Mouse (Mus musculus): ENCODE results near the gene Hexim1. TPM values are rescaled to one million over a fixed set of nuclear protein-coding genes. Genes with fewer than 3 reads are reported as not detected.

Gene Hexim1
- total and polyA plus RNA-seq, 3 experiments, result 20.2 to 51.8 (median 25.9) TPM

GRCm38 (mm10) chr11:103105180-103105725, 10.8 kb upstream of the Hexim1 start:
- Histone ChIP-seq H3K9ac (ENCODE audit: insufficient read depth, low read depth) (no peak overlapping the region), H3K4me2 (ENCODE audit: insufficient read depth, low read depth, poor library complexity, severe bottlenecking) (no peak overlapping the region), H3K4me1 (ENCODE audit: control insufficient read depth in 1 of 2, insufficient read depth in 2 of 2) (peaks cover 17 to 52% of the 10 kb centered on the region in 2 experiments), H3K36me3 (replicated peaks in 1 of 2; ENCODE audit: control insufficient read depth in 1 of 2, insufficient read depth in 1 of 2, low read length in 1 of 2) (peaks cover 29 to 49% of the 10 kb centered on the region in 2 experiments), H3K4me3 (replicated peaks in 1 of 3; ENCODE audit: low read depth in 2 of 3, low read length in 2 of 3, poor library complexity in 1 of 3) (peak overlapping the region in 1 of 3 experiments; percentile 61), H3K9me3 (replicated peaks; ENCODE audit: low read length) (no peaks in the 10 kb centered on the region), H3K27ac (ENCODE audit: insufficient read depth, low read depth) (no peak overlapping the region), H3K79me2 (replicated peaks; ENCODE audit: control insufficient read depth, extremely low read depth, insufficient read depth, poor library complexity, severe bottlenecking) (peaks cover 18% of the 10 kb centered on the region), H3K27me3 (replicated peaks) (peaks cover 6% of the 10 kb centered on the region)
- no peak for TF ChIP-seq IRF4 (IDR thresholded peaks at IDR 0.05; ENCODE audit: low read depth, low read length)
- TF ChIP-seq RAD21 (IDR thresholded peaks at IDR 0.05; ENCODE audit: low read depth, low read length), result no peak
- TF ChIP-seq UBTF (IDR thresholded peaks at IDR 0.05; ENCODE audit: low read depth, low read length), result no peak
- no peak for TF ChIP-seq GABPA (IDR thresholded peaks at IDR 0.05; ENCODE audit: insufficient replicate concordance, low read depth, low read length)
- TF ChIP-seq MAFK (IDR thresholded peaks at IDR 0.05; ENCODE audit: insufficient replicate concordance, low read length), result no peak
- TF ChIP-seq TBP (conservative IDR thresholded peaks at IDR 0.05; ENCODE audit: low read depth, low read length), result no peak
- no peak for TF ChIP-seq NRF1 (IDR thresholded peaks at IDR 0.05; ENCODE audit: low read depth, low read length)
- no peak for TF ChIP-seq MAX (IDR thresholded peaks at IDR 0.05; ENCODE audit: low read length)
- in situ Hi-C loops (cut with MboI; ENCODE audit: low pct_ligation_motif_present, low pct_unique_long_range_greater_than_20kb, low sequenced_read_pairs) (no loop called here), dilution Hi-C loops (cut with MboI; ENCODE audit: extremely low pct_ligation_motif_present, extremely low pct_unique_long_range_greater_than_20kb, low sequenced_read_pairs) (no loop called here)
- DNase-seq (ENCODE audit: extremely low read depth), result no peak

- H3K27ac ChIP-seq (ENCODE audit: insufficient read depth, low read depth), result no peak overlapping the region
- H3K27me3 ChIP-seq (replicated peaks), result peaks cover 6% of the 10 kb centered on the region
- DNase-seq (ENCODE audit: extremely low read depth), result no peak
- no peaks in the 10 kb centered on the region for H3K9me3 ChIP-seq (replicated peaks; ENCODE audit: low read length)
- H3K4me2 ChIP-seq (ENCODE audit: insufficient read depth, low read depth, poor library complexity, severe bottlenecking), result no peak overlapping the region
- H3K36me3 ChIP-seq (replicated peaks in 1 of 2; ENCODE audit: control insufficient read depth in 1 of 2, insufficient read depth in 1 of 2, low read length in 1 of 2), result peaks cover 29 to 54% of the 10 kb centered on the region in 2 experiments
- H3K4me3 ChIP-seq (replicated peaks in 1 of 3; ENCODE audit: low read depth in 2 of 3, low read length in 2 of 3, poor library complexity in 1 of 3), result no peak overlapping the region
- dilution Hi-C loops (cut with MboI; ENCODE audit: extremely low pct_ligation_motif_present, extremely low pct_unique_long_range_greater_than_20kb, low sequenced_read_pairs) (no loop called here), in situ Hi-C loops (cut with MboI; ENCODE audit: low pct_ligation_motif_present, low pct_unique_long_range_greater_than_20kb, low sequenced_read_pairs) (no loop called here)
- peaks cover 13% of the 10 kb centered on the region; the same call in 1 of the 2 replicates for H3K79me2 ChIP-seq (replicated peaks; ENCODE audit: control insufficient read depth, extremely low read depth, insufficient read depth, poor library complexity, severe bottlenecking)
- TF ChIP-seq PAX5 (IDR thresholded peaks at IDR 0.05; ENCODE audit: low read length), result no peak
- no peak for TF ChIP-seq KAT2A (IDR thresholded peaks at IDR 0.05; ENCODE audit: insufficient replicate concordance, low read length)
- no peak for TF ChIP-seq ETS1 (conservative IDR thresholded peaks at IDR 0.05; ENCODE audit: low read depth, low read length)
- no peak for TF ChIP-seq CHD1 (IDR thresholded peaks at IDR 0.05; ENCODE audit: low read depth, low read length)
- no peak for TF ChIP-seq NELFE (IDR thresholded peaks at IDR 0.05; ENCODE audit: low read depth, low read length)
- no peak for TF ChIP-seq USF1 (IDR thresholded peaks at IDR 0.05; ENCODE audit: low read depth, low read length)
- no peak for TF ChIP-seq IRF4 (IDR thresholded peaks at IDR 0.05; ENCODE audit: low read depth, low read length)
- no peak for TF ChIP-seq JUND (conservative IDR thresholded peaks at IDR 0.05; ENCODE audit: low read depth, low read length)
- TF ChIP-seq POLR2AphosphoS2 (IDR thresholded peaks at IDR 0.05; ENCODE audit: low read depth, low read length), result no peak
- TF ChIP-seq E2F4 (IDR thresholded peaks at IDR 0.05; ENCODE audit: insufficient replicate concordance, low read depth, low read length), result no peak
- no peak for TF ChIP-seq ZMIZ1 (IDR thresholded peaks at IDR 0.05; ENCODE audit: low read depth, low read length)
- TF ChIP-seq TBP (conservative IDR thresholded peaks at IDR 0.05; ENCODE audit: low read depth, low read length), result no peak
- TF ChIP-seq TCF12 (IDR thresholded peaks at IDR 0.05; ENCODE audit: low read depth, low read length), result no peak
- TF ChIP-seq HCFC1 (IDR thresholded peaks at IDR 0.05; ENCODE audit: low read depth, low read length), result no peak
- TF ChIP-seq CTCF (conservative IDR thresholded peaks at IDR 0.05 in 1 of 2, IDR thresholded peaks at IDR 0.05 in 1 of 2; ENCODE audit: low read depth in 2 of 2, low read length in 2 of 2), result no peak
- no peak for TF ChIP-seq MAFK (IDR thresholded peaks at IDR 0.05; ENCODE audit: insufficient replicate concordance, low read length)
- no peak for TF ChIP-seq ELF1 (IDR thresholded peaks at IDR 0.05; ENCODE audit: low read depth, low read length)
- TF ChIP-seq UBTF (IDR thresholded peaks at IDR 0.05; ENCODE audit: low read depth, low read length), result no peak
- H3K9ac ChIP-seq (ENCODE audit: insufficient read depth, low read depth), result no peak overlapping the region
- H3K4me1 ChIP-seq (ENCODE audit: control insufficient read depth in 1 of 2, insufficient read depth in 2 of 2), result peaks cover 13 to 47% of the 10 kb centered on the region in 2 experiments
These were observed 10.2 kb upstream of the Hexim1 start for GRCm38 (mm10) chr11:103105810-103106209.

All from CH12.LX (cell line).